In genomic region chr6:108685758-108686355, GRCm38 (mm10) we compare ENCODE assay signal across 25 mouse cellular contexts. TPM values are rescaled to one million over a fixed set of nuclear protein-coding genes. Genes with fewer than 3 reads are reported as not detected.
A peak's percentile ranks its signal among the peaks of the same experiment; 100 is the strongest.
DNase-seq lines count a peak whose midpoint lies in the region; ATAC-seq lines count a peak whose summit lies in the region.
"Had no signal": no experiment of that assay in that cellular context is flagged by ENCODE, and none has a peak within 500 bp of the region (broad histone marks: within the 10 kb centered on the region; RNA-seq: fewer than 3 reads in every experiment).

No protein-coding gene starts in this region.

- no peak overlapping the region for H3K4me3 ChIP-seq in intestine, embryonic 16.5 days (ENCODE audit: low read length)
- H3K4me3 ChIP-seq: embryonic facial prominence, embryonic 13.5 days; embryonic facial prominence, embryonic 15.5 days; erythroblast, embryonic 14.5 days; forebrain, embryonic 10.5 days; forebrain, embryonic 12.5 days had no signal

- peak; percentile 64 for DNase-seq in CD4-positive helper T cell, adult 2 months (ENCODE audit: low read depth, low spot score)
- peak; percentile 85 for DNase-seq in ES-CJ7 (ENCODE audit: low read depth, low spot score)
- DNase-seq in R1 (ENCODE audit: low read depth, low spot score), result peak; percentile 87
- DNase-seq in induced T-regulatory cell, adult 2 months (ENCODE audit: low read depth), result peak; percentile 62
- DNase-seq in adrenal gland, postnatal 4 days (ENCODE audit: low spot score in 2 of 2), result no peak
- no peak for DNase-seq in MN1 (ENCODE audit: low spot score)
- DNase-seq: adrenal gland, adult 2 months; adrenal gland, postnatal 10 days; adrenal gland, postnatal 25 days; B cell, adult 2 months; cerebellum, adult 11-12 months; cerebellum, adult 8-10 months; cerebellum, adult 9-11 months; cerebellum, postnatal 14 days; cerebellum, postnatal 36 days; embryo, embryonic 11 days had no signal

- 65% methylated on average over 9 of the region's 9 CpGs for WGBS in intestine, embryonic 16.5 days

- no peak overlapping the region for H3K4me2 ChIP-seq in intestine, embryonic 16.5 days (ENCODE audit: low read depth, low read length)
- H3K4me2 ChIP-seq: embryonic facial prominence, embryonic 13.5 days; embryonic facial prominence, embryonic 15.5 days; forebrain, embryonic 12.5 days had no signal

- H3K27me3 ChIP-seq in intestine, embryonic 16.5 days (replicated peaks; ENCODE audit: control insufficient read depth, insufficient read depth, low read length), result no peaks in the 10 kb centered on the region
- H3K27me3 ChIP-seq: embryonic facial prominence, embryonic 13.5 days; embryonic facial prominence, embryonic 15.5 days; forebrain, embryonic 12.5 days had no signal

- no peak overlapping the region for H3K9ac ChIP-seq in intestine, embryonic 16.5 days (ENCODE audit: low read depth, low read length)
- H3K9ac ChIP-seq: embryonic facial prominence, embryonic 13.5 days; embryonic facial prominence, embryonic 15.5 days; forebrain, embryonic 12.5 days had no signal

- no peaks in the 10 kb centered on the region for H3K4me1 ChIP-seq in intestine, embryonic 16.5 days (ENCODE audit: control insufficient read depth, insufficient read depth, low read length)
- H3K4me1 ChIP-seq: embryonic facial prominence, embryonic 13.5 days; forebrain, embryonic 12.5 days had no signal

- ATAC-seq in intestine, embryonic 16.5 days, result no peak
- ATAC-seq: forebrain, embryonic 14.5 days; forebrain, embryonic 16.5 days had no signal

- H3K27ac ChIP-seq in intestine, embryonic 16.5 days (ENCODE audit: low read length), result no peak overlapping the region
- H3K27ac ChIP-seq: embryonic facial prominence, embryonic 13.5 days; embryonic facial prominence, embryonic 15.5 days; forebrain, embryonic 10.5 days; forebrain, embryonic 12.5 days had no signal

- H3K9me3 ChIP-seq in intestine, embryonic 16.5 days (ENCODE audit: control insufficient read depth, low read length), result no peaks in the 10 kb centered on the region
- H3K9me3 ChIP-seq: embryonic facial prominence, embryonic 13.5 days; embryonic facial prominence, embryonic 15.5 days; forebrain, embryonic 10.5 days; forebrain, embryonic 12.5 days; G1E had no signal

- H3K36me3 ChIP-seq in intestine, embryonic 16.5 days (ENCODE audit: control insufficient read depth, insufficient read depth, low read length), result no peaks in the 10 kb centered on the region
- H3K36me3 ChIP-seq: embryonic facial prominence, embryonic 13.5 days; embryonic facial prominence, embryonic 15.5 days; forebrain, embryonic 10.5 days; forebrain, embryonic 12.5 days; G1E had no signal

RNA-seq across cellular contexts. Expression of gene Bhlhe40, which starts 25.4 kb away (rescaled TPM):
- polyA plus RNA-seq in intestine, embryonic 16.5 days (2015; fragmentation: Nextera tagmentation; extraction: Ambion mirVana), result 60.7 and 77.0 TPM in 2 replicates
- total RNA-seq in adrenal gland, postnatal 4 days (2021), result 10 to 100 TPM; 44.4 to 48.6 TPM

Comparison
In these comparisons a context has a peak if more than half of its experiments do, and no peak if none do; other contexts are left out.
1. DNase-seq: peak in CD4-positive helper T cell, adult 2 months (single experiment), ES-CJ7 (single experiment), R1 (single experiment) and induced T-regulatory cell, adult 2 months (single experiment); none in adrenal gland, postnatal 4 days (0 of 2) and MN1 (single experiment).